Comparison of ENCODE assay signal across 8 mouse cellular contexts in genomic region chr7:100288622-100289021, GRCm38 (mm10). TPM values are rescaled to one million over a fixed set of nuclear protein-coding genes. Genes with fewer than 3 reads are reported as not detected.
A peak's percentile ranks its signal among the peaks of the same experiment; 100 is the strongest.
DNase-seq lines count a peak whose midpoint lies in the region; ATAC-seq and TF ChIP-seq lines count a peak whose summit lies in the region.

No protein-coding gene starts in this region.

- peaks cover 13% of the 10 kb centered on the region for H3K36me3 ChIP-seq in heart, embryonic 12.5 days
- peaks cover 7% of the 10 kb centered on the region for H3K36me3 ChIP-seq in limb, embryonic 14.5 days (ENCODE audit: control insufficient read depth, insufficient read depth, low read length)
- H3K36me3 ChIP-seq in midbrain, postnatal 0 days (ENCODE audit: insufficient read depth, low read length) = no peaks in the 10 kb centered on the region

- no peak for TF ChIP-seq POLR2A in brain, embryonic 14.5 days (IDR thresholded peaks at IDR 0.05; ENCODE audit: borderline replicate concordance, extremely low read depth, insufficient read depth, insufficient read length, poor library complexity, severe bottlenecking)
- TF ChIP-seq POLR2A in limb, embryonic 14.5 days (IDR thresholded peaks at IDR 0.05; ENCODE audit: borderline replicate concordance, extremely low read depth, insufficient read depth, insufficient read length) = no peak

- peak overlapping the region; percentile 37; the same call in 1 of the 2 replicates for H3K9ac ChIP-seq in heart, embryonic 12.5 days
- H3K9ac ChIP-seq in limb, embryonic 14.5 days (ENCODE audit: low read depth, low read length, severe bottlenecking) = peak overlapping the region; percentile 38
- no peak overlapping the region for H3K9ac ChIP-seq in midbrain, postnatal 0 days (replicated peaks; ENCODE audit: low read length, poor library complexity, severe bottlenecking)

- no peak; the same call in 1 of the 2 replicates for ATAC-seq in heart, embryonic 12.5 days (ENCODE audit: insufficient number of reproducible peaks, low FRiP score)
- ATAC-seq in limb, embryonic 14.5 days (ENCODE audit: low FRiP score, low read depth) = peak; percentile 89
- ATAC-seq in midbrain, postnatal 0 days (ENCODE audit: low FRiP score) = no peak

- peak; percentile 37 for DNase-seq in 3134 (ENCODE audit: extremely low read depth, insufficient read length, low spot score)
- DNase-seq in brain, embryonic 14.5 days (ENCODE audit: low read depth) = peak; percentile 65
- DNase-seq in limb, embryonic 14.5 days (ENCODE audit: low spot score) = peak; percentile 92
- no peak for DNase-seq in midbrain, postnatal 0 days (ENCODE audit: low spot score)
- no peak for DNase-seq in layer of hippocampus, adult 9-11 months
- DNase-seq in right cerebral cortex, postnatal 14 days = no peak
- DNase-seq in left cerebral cortex, adult 8-10 months (ENCODE audit: low spot score in 2 of 2) = no peak

- H3K4me1 ChIP-seq in heart, embryonic 12.5 days (replicated peaks) = peaks cover 40% of the 10 kb centered on the region
- peaks cover 38% of the 10 kb centered on the region for H3K4me1 ChIP-seq in limb, embryonic 14.5 days (ENCODE audit: control insufficient read depth, insufficient read depth, low read length)
- peaks cover 6% of the 10 kb centered on the region; the same call in 1 of the 2 replicates for H3K4me1 ChIP-seq in midbrain, postnatal 0 days (ENCODE audit: insufficient read depth, low read length)

- TF ChIP-seq CTCF in brain, embryonic 14.5 days (IDR thresholded peaks at IDR 0.05; ENCODE audit: borderline replicate concordance, extremely low read depth, insufficient read depth, insufficient read length) = no peak
- TF ChIP-seq CTCF in midbrain, postnatal 0 days (IDR thresholded peaks at IDR 0.05) = no peak

- peaks cover 6% of the 10 kb centered on the region; the same call in 1 of the 2 replicates for H3K27me3 ChIP-seq in heart, embryonic 12.5 days (replicated peaks)
- no peaks in the 10 kb centered on the region for H3K27me3 ChIP-seq in limb, embryonic 14.5 days (ENCODE audit: control insufficient read depth, insufficient read depth, low read length)
- no peaks in the 10 kb centered on the region for H3K27me3 ChIP-seq in midbrain, postnatal 0 days (ENCODE audit: insufficient read depth, low read length)

- H3K4me2 ChIP-seq in heart, embryonic 12.5 days = peak overlapping the region; percentile 57
- peak overlapping the region; percentile 54 for H3K4me2 ChIP-seq in limb, embryonic 14.5 days (replicated peaks; ENCODE audit: low read depth, low read length, severe bottlenecking)
- 0 out of 2 replicates have a peak overlapping the region, but pooled peaks have one; percentile 6 for H3K4me2 ChIP-seq in midbrain, postnatal 0 days (ENCODE audit: low read depth, low read length, poor library complexity, severe bottlenecking)

- WGBS in heart, embryonic 12.5 days = 31% methylated on average over 11 of the region's 11 CpGs
- 6% methylated on average over 11 of the region's 11 CpGs for WGBS in limb, embryonic 14.5 days
- 51% methylated on average over 11 of the region's 11 CpGs for WGBS in midbrain, postnatal 0 days

- no peaks in the 10 kb centered on the region for H3K9me3 ChIP-seq in heart, embryonic 12.5 days (replicated peaks)
- H3K9me3 ChIP-seq in limb, embryonic 14.5 days (ENCODE audit: control insufficient read depth, low read length) = 0 out of 2 replicates have a peak, but pooled peaks cover 7% of the 10 kb centered on the region
- H3K9me3 ChIP-seq in midbrain, postnatal 0 days (ENCODE audit: low read length) = no peaks in the 10 kb centered on the region

- H3K27ac ChIP-seq in heart, embryonic 12.5 days (ENCODE audit: poor library complexity, severe bottlenecking) = peak overlapping the region; percentile 93
- H3K27ac ChIP-seq in limb, embryonic 14.5 days (replicated peaks; ENCODE audit: low read depth, low read length) = peak overlapping the region; percentile 99
- no peak overlapping the region for H3K27ac ChIP-seq in midbrain, postnatal 0 days (ENCODE audit: low read depth, low read length)

- peak overlapping the region; percentile 12 for H3K4me3 ChIP-seq in heart, embryonic 12.5 days
- peak overlapping the region; percentile 19 for H3K4me3 ChIP-seq in limb, embryonic 14.5 days (replicated peaks; ENCODE audit: low read length)
- no peak overlapping the region for H3K4me3 ChIP-seq in midbrain, postnatal 0 days (ENCODE audit: low read depth, low read length)

RNA-seq across cellular contexts. Expression of gene P4ha3, which starts 3.3 kb away (rescaled TPM):
- 7.8 and 22.0 TPM in 2 replicates for polyA plus RNA-seq in brain, embryonic 14.5 days (2012; rRNA removed)
- polyA plus RNA-seq in heart, embryonic 12.5 days (2016; fragmentation: Nextera tagmentation; extraction: Ambion mirVana) = 13.8 and 15.4 TPM in 2 replicates
- 48.7 and 66.0 TPM in 2 replicates for polyA plus RNA-seq in limb, embryonic 14.5 days (2012; rRNA removed)
- 28.1 and 30.7 TPM in 2 replicates for polyA plus RNA-seq in limb, embryonic 14.5 days (2014; fragmentation: Nextera tagmentation; extraction: Ambion mirVana)
- total RNA-seq in midbrain, postnatal 0 days (2014; rRNA removed) = 6.4 and 7.7 TPM in 2 replicates
- 2.6 and 3.9 TPM in 2 replicates for polyA plus RNA-seq in midbrain, postnatal 0 days (2015; fragmentation: Nextera tagmentation; extraction: Ambion mirVana)
- 1 to 10 TPM; 4.4 to 8.6 (median 6.8) TPM for total RNA-seq in left cerebral cortex, adult 8-10 months (2022)

Comparison
In these comparisons a context has a peak if more than half of its experiments do, and no peak if none do; other contexts are left out.
1. DNase-seq: peak in 3134 (single experiment), brain, embryonic 14.5 days (single experiment) and limb, embryonic 14.5 days (single experiment); none in midbrain, postnatal 0 days (single experiment), layer of hippocampus, adult 9-11 months (single experiment), right cerebral cortex, postnatal 14 days (single experiment) and left cerebral cortex, adult 8-10 months (0 of 2).
2. H3K4me2 ChIP-seq: peak in every context shown above with its lines; median percentile 57 in heart, embryonic 12.5 days; 54 in limb, embryonic 14.5 days; 6 in midbrain, postnatal 0 days.